Mouse (Mus musculus) heart, adult 2 months (tissue): Measurements from ENCODE around the gene Nmur2. TPM values are rescaled to one million over a fixed set of nuclear protein-coding genes. Genes with fewer than 3 reads are reported as not detected.

ENCODE experiments used
- DNase-seq, 2 experiments: peaks; one replicate each; pipeline ENCODE4 v3.0.0; 2021
- H3K27ac ChIP-seq: fragments of 200-600 bp; 2 replicates; pipeline ENCODE4 v1.8.1; 2022
- H3K27me3 ChIP-seq: fragments of 200-500 bp; 2 replicates; pipeline ENCODE4 v1.6.1; 2012; ENCODE audit warnings: mild to moderate bottlenecking, low read length, inconsistent platforms, mixed read lengths; ENCODE audit not compliant: control insufficient read depth, insufficient read depth
- H3K36me3 ChIP-seq: fragments of 200-500 bp; 2 replicates; pipeline ENCODE4 v1.6.1; 2012; ENCODE audit warnings: low read length, inconsistent platforms; ENCODE audit not compliant: control insufficient read depth, insufficient read depth
- H3K4me1 ChIP-seq: fragments of 200-500 bp; 2 replicates; pipeline ENCODE4 v1.6.1; 2011; ENCODE audit warnings: low read length; ENCODE audit not compliant: control insufficient read depth, insufficient read depth
- H3K4me3 ChIP-seq: fragments of 200-600 bp; 2 replicates; pipeline ENCODE4 v1.8.1; 2022
- H3K79me2 ChIP-seq: fragments of 200-500 bp; replicated peaks from 2 replicates; pipeline ENCODE4 v1.6.1; 2012; ENCODE audit warnings: mild to moderate bottlenecking, inconsistent platforms, low read length, moderate library complexity, mixed read lengths; ENCODE audit not compliant: control insufficient read depth, insufficient read depth
- H3K9ac ChIP-seq: fragments of 200-500 bp; 2 replicates; pipeline ENCODE4 v1.6.1; 2012; ENCODE audit warnings: low read depth, mild to moderate bottlenecking, control low read depth, inconsistent platforms, low read length, mixed read lengths
- CTCF ChIP-seq: fragments of 200-600 bp; IDR thresholded peaks from 2 replicates; pipeline ENCODE4 v1.8.1; 2022; ENCODE audit warnings: antibody characterized with exemption, mild to moderate bottlenecking, moderate library complexity
- EP300 ChIP-seq: fragments of 200-500 bp; IDR thresholded peaks from 2 replicates; pipeline ENCODE4 v1.6.1; 2011; ENCODE audit warnings: low read depth, low read length, control low read depth; ENCODE audit not compliant: insufficient read depth
- POLR2A ChIP-seq: fragments of 200-500 bp; IDR thresholded peaks from 2 replicates; pipeline ENCODE4 v1.6.1; 2011; ENCODE audit warnings: mild to moderate bottlenecking, low read depth, low read length, control low read depth; ENCODE audit not compliant: insufficient read depth
- WGBS: fragments of 180-500 bp; shearing (Covaris S2); methylation state at CpG from one replicate; pipeline ENCODE4 v1.1.7; 2018; 5-methylcytosine and 5-hydroxymethylcytosine counted together
- intact Hi-C: fragments of 180-260 bp; cut with DNase I; formaldehyde crosslinking; loops from one replicate; pipeline ENCODE4 v1.15.1; 2025
- polyA plus RNA-seq: library from polyadenylated mRNA; depleted of rRNA; stranded (reverse); fragments of >200 nt; gene quantifications from 2 replicates; pipeline ENCODE4 v1.2.3, GENCODE M21; 2012
- total RNA-seq, 2 experiments: library from RNA; stranded (reverse); gene quantifications; 2 replicates each; pipeline ENCODE4 v1.2.3; 2021

Nmur2 gene
- total and polyA plus RNA-seq, 3 experiments, result not detected

GRCm38 (mm10) chr11:56008277-56008676 is 32.5 kb downstream of the Nmur2 start:
- intact Hi-C loops, result no loop called here
- Histone ChIP-seq H3K4me3 (no peak overlapping the region), H3K36me3 (no peaks in the 10 kb centered on the region), H3K27ac (no peak overlapping the region), H3K27me3 (no peaks in the 10 kb centered on the region), H3K4me1 (no peaks in the 10 kb centered on the region), H3K9ac (no peak overlapping the region), H3K79me2 (no peaks in the 10 kb centered on the region)
- TF ChIP-seq EP300 (no peak), CTCF (no peak), POLR2A (no peak)
- DNase-seq, result no peak
- WGBS, result 62% methylated on average over 3 of the region's 3 CpGs

DNA sequence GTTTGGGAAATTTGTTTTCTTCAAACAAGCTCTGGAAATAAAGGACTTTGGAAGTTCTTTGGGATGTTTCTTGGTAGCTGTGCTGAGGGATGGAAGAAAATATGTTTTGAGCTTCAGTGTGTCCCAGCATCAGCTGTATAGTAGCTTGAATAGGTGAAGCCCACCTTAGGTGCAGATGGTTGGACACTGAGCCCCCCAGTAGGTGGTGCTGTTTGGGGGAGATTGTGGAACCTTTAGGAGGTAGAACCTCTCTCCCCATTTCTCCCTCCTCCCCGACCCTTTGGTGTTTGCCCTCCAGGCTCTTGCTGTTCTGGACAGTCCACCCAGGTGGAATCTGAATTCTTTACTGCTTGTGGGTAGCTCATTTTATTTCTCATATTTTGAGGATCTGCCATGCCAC is 48.0 kb downstream of the Nmur2 start:
- H3K27ac ChIP-seq, result no peak overlapping the region
- no peak for DNase-seq
- no peaks in the 10 kb centered on the region for H3K79me2 ChIP-seq
- intact Hi-C loops, result no loop called here
- no peak overlapping the region for H3K4me3 ChIP-seq
- H3K4me1 ChIP-seq, result no peaks in the 10 kb centered on the region
- H3K9ac ChIP-seq, result no peak overlapping the region
- H3K27me3 ChIP-seq, result no peaks in the 10 kb centered on the region
- WGBS, result 64% methylated on average over 1 of the region's 1 CpGs
- TF ChIP-seq EP300 (no peak), POLR2A (no peak), CTCF (no peak)
- no peaks in the 10 kb centered on the region for H3K36me3 ChIP-seq

DNA sequence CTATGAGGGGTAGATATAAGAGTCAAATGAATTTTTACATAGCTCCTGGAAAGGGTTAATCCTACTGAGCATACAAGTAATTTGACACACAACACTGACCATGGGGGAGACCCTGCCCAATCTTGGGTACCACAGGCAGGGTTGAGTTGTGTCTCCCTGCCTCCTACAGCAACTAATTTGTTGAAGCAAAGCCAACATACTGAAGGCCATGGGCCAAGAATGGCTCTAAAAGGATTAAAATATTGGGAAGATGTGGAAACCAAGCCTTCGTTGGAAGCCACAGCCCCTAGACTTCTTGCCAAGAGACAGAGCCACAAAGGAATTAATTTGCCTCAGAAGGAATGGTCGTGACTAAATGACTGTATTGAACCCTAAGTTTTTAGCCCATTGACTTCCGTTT is 48.7 kb downstream of the Nmur2 start:
- Histone ChIP-seq H3K27me3 (no peaks in the 10 kb centered on the region), H3K79me2 (no peaks in the 10 kb centered on the region), H3K27ac (no peak overlapping the region), H3K4me1 (no peaks in the 10 kb centered on the region), H3K9ac (no peak overlapping the region), H3K4me3 (no peak overlapping the region), H3K36me3 (no peaks in the 10 kb centered on the region)
- TF ChIP-seq CTCF (no peak), POLR2A (no peak), EP300 (no peak)
- WGBS, result 67% methylated on average over 3 of the region's 3 CpGs
- intact Hi-C loops, result no loop called here
- DNase-seq, result no peak

- DNase-seq, result peak; percentile 4 to 29
- Histone ChIP-seq H3K36me3 (no peaks in the 10 kb centered on the region), H3K4me1 (no peaks in the 10 kb centered on the region), H3K9ac (no peak overlapping the region), H3K27me3 (no peaks in the 10 kb centered on the region), H3K79me2 (no peaks in the 10 kb centered on the region), H3K27ac (no peak overlapping the region), H3K4me3 (no peak overlapping the region)
- 9% methylated on average over 8 of the region's 8 CpGs for WGBS
- peak; percentile 91 for TF ChIP-seq CTCF
- no peak for TF ChIP-seq EP300
- intact Hi-C loops, result loop anchor here (2.0 kb wide), 1 partner anchor 473 kb away; no protein-coding TSS in a partner anchor
Measured at GRCm38 (mm10) chr11:55991505-55992066, 49.2 kb downstream of the Nmur2 start.

DNA sequence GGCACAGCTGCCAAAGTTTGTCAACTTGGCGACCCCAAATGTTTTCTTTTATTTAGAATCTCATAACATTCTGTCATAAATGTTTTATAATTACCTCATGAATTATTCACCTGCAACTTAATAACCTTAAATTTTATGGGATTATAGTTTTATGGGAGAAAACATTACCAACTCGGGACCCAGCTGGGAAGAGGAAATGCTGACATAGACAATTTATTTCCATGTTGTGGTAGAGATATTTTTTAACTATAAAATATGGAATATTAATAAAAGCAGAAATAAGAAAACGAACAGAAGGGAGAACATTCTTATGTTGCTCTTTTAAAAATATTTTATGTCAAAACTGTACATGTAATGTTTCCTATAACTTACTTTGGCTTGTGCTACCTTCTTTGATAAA is 56.2 kb downstream of the Nmur2 start:
- TF ChIP-seq EP300 (no peak), POLR2A (no peak), CTCF (no peak)
- Histone ChIP-seq H3K36me3 (no peaks in the 10 kb centered on the region), H3K27ac (no peak overlapping the region), H3K27me3 (no peaks in the 10 kb centered on the region), H3K9ac (no peak overlapping the region), H3K4me1 (no peaks in the 10 kb centered on the region), H3K4me3 (no peak overlapping the region), H3K79me2 (no peaks in the 10 kb centered on the region)
- no peak for DNase-seq
- WGBS, result 60% methylated on average over 3 of the region's 3 CpGs
- intact Hi-C loops, result no loop called here

DNA sequence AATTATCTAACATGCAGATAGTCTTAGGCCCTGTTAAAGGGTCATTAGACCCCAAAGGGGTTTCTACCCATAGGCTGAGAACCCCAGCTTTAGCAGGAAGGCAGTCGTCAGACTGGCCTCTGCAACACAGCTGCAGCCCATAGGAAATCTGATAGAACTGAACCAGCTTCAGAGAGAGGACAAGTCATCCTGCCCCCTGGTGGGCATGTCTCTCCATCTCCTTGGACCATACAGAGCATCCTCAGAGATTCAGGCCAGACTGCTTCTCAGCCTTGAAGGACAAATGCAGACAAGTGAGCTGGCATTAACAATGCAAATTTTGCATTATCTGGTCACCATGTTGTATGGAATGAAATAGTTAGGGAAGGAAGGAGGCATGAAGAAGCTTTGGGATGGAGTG is 59.2 kb downstream of the Nmur2 start:
- DNase-seq, result no peak
- 23% methylated on average over 1 of the region's 1 CpGs for WGBS
- intact Hi-C loops, result no loop called here

More for the DNA sequence above, 59.2 kb downstream of the Nmur2 start:
- Histone ChIP-seq H3K27ac (no peak overlapping the region), H3K4me3 (no peak overlapping the region), H3K27me3 (no peaks in the 10 kb centered on the region), H3K79me2 (no peaks in the 10 kb centered on the region), H3K36me3 (no peaks in the 10 kb centered on the region), H3K4me1 (no peaks in the 10 kb centered on the region), H3K9ac (no peak overlapping the region)
- no peak for TF ChIP-seq POLR2A
- no peak for TF ChIP-seq EP300
- TF ChIP-seq CTCF, result peak; percentile 44
